Mouse (Mus musculus) testis, postnatal 10 days (tissue): Measurements from ENCODE around the gene Olfr911-ps1.

Experiments used
- DNase-seq: peaks from one replicate; pipeline ENCODE4 v3.0.0; 2021; ENCODE audit warnings: low spot score

The Olfr911-ps1 gene

DNA sequence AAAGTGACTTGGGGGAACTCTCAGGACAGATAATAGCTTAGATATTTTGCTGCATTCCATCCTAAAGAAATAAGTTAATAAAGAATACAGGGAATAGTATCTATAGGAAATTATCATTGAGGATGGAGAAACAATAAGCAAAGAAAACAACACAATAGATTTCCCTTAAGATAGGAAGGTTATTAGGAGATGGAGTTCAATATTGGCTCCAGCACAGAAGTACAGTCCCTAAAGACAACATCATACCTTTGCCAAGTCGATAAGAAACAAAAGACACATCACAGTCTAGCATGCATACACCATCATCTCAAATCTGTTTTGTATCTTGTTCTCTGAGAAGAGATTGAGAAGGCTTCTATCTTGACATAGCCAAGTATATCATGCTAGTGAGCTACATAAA lies at the start of gene Olfr911-ps1:
Gene Olfr911-ps1, plus strand, starts transcription at position 301 of the 400 bp plus-strand sequence.
- DNase-seq: no peak

DNA sequence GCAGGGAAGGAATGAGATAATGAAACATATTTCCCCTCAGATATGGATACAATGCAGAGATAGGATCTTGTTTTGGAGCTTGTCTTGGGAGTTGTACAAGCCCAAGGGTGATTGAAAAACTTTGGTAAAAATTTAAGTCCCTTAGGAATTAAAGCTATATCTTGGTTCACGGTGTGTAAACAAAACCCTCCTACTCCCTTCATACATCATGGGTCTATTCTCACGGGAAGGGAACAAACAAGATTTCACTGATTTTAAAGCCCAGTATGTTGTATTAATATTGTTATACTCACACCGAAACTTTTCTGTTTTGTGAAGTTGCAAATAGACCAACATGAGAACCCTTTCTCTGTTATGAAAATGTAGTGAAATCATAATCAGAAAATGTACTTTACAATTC lies 34.6 kb upstream of the Olfr911-ps1 start, which contains the start of gene Olfr906:
Gene Olfr906, plus strand, starts transcription at position 301 of the 400 bp plus-strand sequence.
- DNase-seq: no peak

DNA sequence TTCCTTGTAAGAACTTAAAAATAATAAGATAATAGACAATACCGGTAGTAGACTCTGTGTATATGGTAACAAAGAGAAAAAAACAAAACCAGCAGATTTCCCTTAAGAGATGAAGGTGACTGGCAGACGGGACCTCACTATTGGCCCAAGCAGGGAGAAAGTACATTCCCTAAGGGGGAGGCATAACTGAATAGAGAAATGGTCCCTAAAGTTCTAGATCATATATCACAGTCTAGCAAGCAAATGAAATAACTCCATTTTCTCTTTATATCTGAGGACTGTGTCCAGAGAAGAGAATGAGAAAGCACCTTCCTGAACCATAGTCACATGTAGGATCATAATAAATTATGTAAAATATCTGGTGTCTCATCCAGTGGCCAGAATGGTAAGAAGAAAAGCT lies 25.9 kb upstream of the Olfr911-ps1 start, which contains the start of gene Olfr907:
Gene Olfr907, plus strand, starts transcription at position 301 of the 400 bp plus-strand sequence.
- DNase-seq: no peak

DNA sequence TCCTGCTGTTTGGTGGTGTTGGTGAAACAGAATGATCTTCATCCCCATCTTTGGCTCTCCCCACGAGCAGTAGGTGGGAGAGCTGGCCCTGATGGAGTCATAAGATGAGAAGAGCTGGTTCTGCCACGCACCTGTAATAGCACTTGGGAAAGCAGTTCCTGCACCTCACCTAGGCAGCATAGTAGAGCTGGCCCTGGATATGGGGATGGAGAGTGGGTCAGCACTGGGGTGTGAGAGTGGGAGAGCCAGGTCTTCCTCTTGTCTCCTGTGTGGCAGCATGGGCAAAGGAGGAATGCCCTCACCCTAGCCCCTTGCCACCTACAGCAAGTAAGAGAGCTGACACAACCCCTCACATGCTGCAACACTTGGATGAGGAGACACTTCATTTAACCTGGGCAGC lies 9.0 kb upstream of the Olfr911-ps1 start:
- DNase-seq: no peak

DNA sequence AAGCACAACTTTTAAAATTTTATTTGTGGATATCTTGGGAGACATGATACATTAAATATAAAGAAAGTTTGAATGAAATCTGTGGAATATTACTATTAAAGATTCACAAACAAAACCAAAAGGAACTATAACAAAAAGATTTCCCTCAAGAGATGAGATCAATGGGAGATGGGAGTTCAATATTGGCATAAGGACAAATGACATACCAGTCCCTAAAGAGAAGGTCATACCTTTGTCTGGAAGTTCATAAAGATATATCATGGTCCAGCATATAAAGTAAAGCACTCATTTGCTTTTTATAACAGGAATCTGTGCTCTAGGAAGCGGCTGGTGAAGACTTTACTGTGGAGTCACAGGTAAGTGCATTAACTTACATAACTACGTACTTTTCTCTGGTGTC lies 16.2 kb downstream of the Olfr911-ps1 start, which contains the start of gene Olfr910:
Gene Olfr910, plus strand, starts transcription at position 301 of the 400 bp plus-strand sequence.
- no peak for DNase-seq
